Mouse (Mus musculus) macrophage (primary cell): ENCODE data around the gene Dusp15. TPM values are rescaled to one million over a fixed set of nuclear protein-coding genes. Genes with fewer than 3 reads are reported as not detected.
A peak's percentile ranks its signal among the peaks of the same experiment; 100 is the strongest.

Experiments
- H3K27ac ChIP-seq: fragments of 350-480 bp; formaldehyde crosslinking; 2 replicates; pipeline ENCODE4 v1.9.0; 2021
- H3K36me3 ChIP-seq: fragments of 350-480 bp; formaldehyde crosslinking; 2 replicates; pipeline ENCODE4 v1.9.0; 2021; ENCODE audit errors: inconsistent target
- H3K4me3 ChIP-seq: fragments of 350-480 bp; formaldehyde crosslinking; 2 replicates; pipeline ENCODE4 v1.9.0; 2021; ENCODE audit errors: inconsistent target
- H3K79me2 ChIP-seq: fragments of 350-480 bp; formaldehyde crosslinking; 2 replicates; pipeline ENCODE4 v1.9.0; 2021; ENCODE audit errors: inconsistent target
- WGBS: methylation state at CpG from one replicate; pipeline ENCODE4 v1.1.7; 2026; ENCODE audit warnings: inconsistent platforms; ENCODE audit not compliant: missing documents; 5-methylcytosine and 5-hydroxymethylcytosine counted together
- polyA plus RNA-seq: library from polyadenylated mRNA; stranded (reverse); fragments of 250-400 nt; gene quantifications from 3 replicates; pipeline ENCODE4 v1.2.4, GENCODE M21; 2018; ENCODE audit warnings: inconsistent platforms

Dusp15 gene
- polyA plus RNA-seq, 1 experiment from 2014 or later, result not detected

DNA sequence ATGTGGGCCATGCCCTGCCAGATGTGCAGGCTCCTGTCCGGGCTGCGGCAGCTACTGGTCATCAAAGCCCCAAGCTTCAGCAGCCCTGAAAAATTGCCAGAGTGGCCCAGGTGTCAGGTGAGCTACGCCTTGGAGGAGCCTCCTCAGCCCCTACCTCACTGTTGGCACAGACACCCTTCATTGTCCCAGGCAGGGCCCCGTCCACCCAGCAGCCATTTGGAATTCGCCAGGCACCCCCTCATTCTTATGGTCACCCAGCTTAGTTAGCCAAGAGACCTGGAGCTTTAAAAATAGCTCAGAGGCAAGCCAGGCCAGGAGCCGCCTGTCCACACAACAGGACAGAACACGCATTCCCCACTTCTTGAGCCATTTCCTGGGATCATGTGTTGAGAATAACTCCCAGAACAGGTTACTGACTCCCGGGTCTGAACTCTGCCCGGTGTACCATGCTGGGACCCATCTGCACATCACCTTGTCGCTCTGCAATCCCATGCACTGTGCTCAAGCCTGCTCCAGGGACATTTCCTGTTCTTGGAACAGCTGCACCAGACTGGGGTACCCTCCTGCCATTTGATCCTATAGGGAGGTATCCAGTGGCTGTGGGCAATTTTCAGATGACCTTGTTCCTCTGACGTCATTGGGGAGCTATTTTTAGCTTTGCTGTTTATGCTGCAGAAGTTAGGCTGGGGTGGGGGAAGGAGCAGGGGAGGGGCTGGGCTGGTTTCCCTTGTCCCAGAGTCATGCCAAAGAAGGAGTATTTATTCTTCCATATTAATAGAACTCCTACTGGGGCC lies 46.3 kb downstream of the Dusp15 start:
- Histone ChIP-seq H3K4me3 (no peak overlapping the region), H3K36me3 (no peaks in the 10 kb centered on the region), H3K79me2 (no peaks in the 10 kb centered on the region), H3K27ac (peak overlapping the region; percentile 85)
- 86% methylated on average over 11 of the region's 11 CpGs for WGBS

DNA sequence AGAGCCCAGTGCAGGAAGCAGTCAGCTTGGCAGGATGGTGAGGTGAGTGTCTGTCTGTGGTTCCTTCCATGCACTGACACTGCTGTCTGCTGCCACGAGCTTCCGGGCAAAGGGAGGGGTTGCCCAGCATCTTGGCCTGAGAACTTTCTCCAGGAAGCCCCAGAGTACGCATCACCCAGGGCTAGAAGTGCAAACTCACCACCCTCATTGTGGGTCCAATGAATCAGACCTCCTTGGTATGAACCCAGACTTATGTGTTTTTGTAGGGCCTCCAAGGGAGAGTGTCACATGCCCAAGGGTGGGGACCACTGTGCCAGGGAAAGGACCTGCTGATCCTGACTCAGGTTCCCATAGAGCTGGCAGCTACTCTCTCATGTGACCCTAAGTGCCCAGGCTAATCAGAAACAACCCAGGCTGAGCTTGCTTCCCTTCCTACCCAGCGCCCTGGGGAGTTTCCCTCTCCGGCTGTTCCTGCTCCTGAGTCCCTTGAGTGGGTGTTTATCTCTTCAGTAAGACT lies 47.3 kb downstream of the Dusp15 start:
- Histone ChIP-seq H3K4me3 (no peak overlapping the region), H3K36me3 (no peaks in the 10 kb centered on the region), H3K27ac (peak overlapping the region; percentile 85), H3K79me2 (no peaks in the 10 kb centered on the region)
- under 1% methylated on average over 5 of the region's 5 CpGs for WGBS

GRCm38 (mm10) chr2:152903586-152903985 lies 47.9 kb downstream of the Dusp15 start:
- Histone ChIP-seq H3K36me3 (no peaks in the 10 kb centered on the region), H3K27ac (peak overlapping the region; percentile 85)
- WGBS, result 59% methylated on average over 4 of the region's 4 CpGs

GRCm38 (mm10) chr2:152902658-152903057 lies 48.8 kb downstream of the Dusp15 start:
- no peaks in the 10 kb centered on the region for H3K79me2 ChIP-seq
- no peak overlapping the region for H3K27ac ChIP-seq
- H3K36me3 ChIP-seq, result no peaks in the 10 kb centered on the region
- WGBS, result 97% methylated on average over 3 of the region's 3 CpGs
- no peak overlapping the region for H3K4me3 ChIP-seq

More at GRCm38 (mm10) chr2:152903586-152903985, 47.9 kb downstream of the Dusp15 start:
- no peak overlapping the region for H3K4me3 ChIP-seq
- no peaks in the 10 kb centered on the region for H3K79me2 ChIP-seq

DNA sequence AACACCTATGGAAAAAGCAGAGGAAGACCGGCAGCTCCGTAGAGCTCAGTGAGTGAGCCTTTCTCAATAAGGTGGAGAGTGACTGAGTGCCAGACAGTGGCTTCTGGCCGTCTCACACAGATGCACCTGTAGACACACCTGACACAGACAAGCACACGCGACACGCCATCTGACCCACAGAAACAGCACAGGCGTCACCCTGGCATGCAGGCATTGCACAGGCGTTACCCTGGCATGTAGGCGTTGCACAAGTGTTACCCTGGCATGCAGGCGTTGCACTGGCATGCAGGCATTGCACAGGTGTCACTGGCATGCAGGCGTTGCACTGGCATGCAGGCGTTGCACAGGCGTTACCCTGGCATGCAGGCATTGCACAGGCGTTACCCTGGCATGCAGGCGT lies 50.2 kb downstream of the Dusp15 start:
- H3K36me3 ChIP-seq, result no peaks in the 10 kb centered on the region
- no peaks in the 10 kb centered on the region for H3K79me2 ChIP-seq
- no peak overlapping the region for H3K27ac ChIP-seq
- no peak overlapping the region for H3K4me3 ChIP-seq
- 96% methylated on average over 15 of the region's 15 CpGs for WGBS

DNA sequence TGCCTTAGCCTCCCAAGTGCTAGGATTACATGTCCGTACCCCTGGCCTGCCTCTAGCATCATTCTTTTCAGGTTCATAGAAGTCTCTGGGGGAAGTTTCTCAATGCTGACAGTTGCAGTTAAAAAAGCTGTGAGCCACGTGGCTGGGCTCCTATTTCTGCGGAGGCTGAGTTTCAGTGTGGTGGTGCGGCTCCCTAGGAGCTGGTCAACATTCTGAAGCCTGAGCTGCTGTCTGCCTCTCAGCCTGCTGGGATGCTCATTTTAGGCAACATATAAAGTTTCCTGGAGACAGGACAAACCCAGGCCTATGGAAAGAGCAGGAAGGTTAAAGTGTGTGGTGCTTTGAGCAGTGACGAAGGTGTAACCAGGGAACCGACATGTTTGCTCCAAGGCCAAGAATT lies 52.5 kb downstream of the Dusp15 start:
- 92% methylated on average over 6 of the region's 6 CpGs for WGBS
- no peak overlapping the region for H3K4me3 ChIP-seq
- H3K79me2 ChIP-seq, result no peaks in the 10 kb centered on the region
- no peaks in the 10 kb centered on the region for H3K36me3 ChIP-seq
- no peak overlapping the region for H3K27ac ChIP-seq

- Histone ChIP-seq H3K79me2 (no peaks in the 10 kb centered on the region), H3K36me3 (peaks cover 5% of the 10 kb centered on the region; the same call in 1 of the 2 replicates), H3K27ac (no peak overlapping the region), H3K4me3 (no peak overlapping the region)
- WGBS, result 84% methylated on average over 3 of the region's 3 CpGs
Observed at GRCm38 (mm10) chr2:152896926-152897325, 54.6 kb downstream of the Dusp15 start.

DNA sequence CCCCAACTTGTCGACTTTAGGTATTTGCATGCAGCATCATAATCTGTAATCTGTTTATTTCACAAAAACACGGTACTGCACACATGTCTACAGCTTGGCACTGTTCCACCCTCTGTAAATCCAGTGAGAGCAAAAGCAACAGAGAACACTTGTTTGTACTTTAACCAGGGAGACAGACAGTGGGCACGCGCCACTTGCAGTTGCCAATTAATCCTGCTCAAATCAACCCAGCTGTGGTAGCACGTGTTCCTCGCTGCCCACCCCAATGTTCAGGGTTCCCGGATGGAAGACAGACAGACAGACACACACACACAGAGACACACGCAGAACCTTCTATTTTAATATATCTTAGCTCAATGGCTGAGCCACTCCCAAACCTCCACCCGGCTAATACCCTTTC lies 55.7 kb downstream of the Dusp15 start:
- no peaks in the 10 kb centered on the region for H3K79me2 ChIP-seq
- peaks cover 8% of the 10 kb centered on the region; the same call in 1 of the 2 replicates for H3K36me3 ChIP-seq
- H3K4me3 ChIP-seq, result no peak overlapping the region
- WGBS, result 93% methylated on average over 9 of the region's 9 CpGs
- no peak overlapping the region for H3K27ac ChIP-seq

Other genes with a start within 250 kb of the Dusp15 start
- gene Id1, start 215.4 kb downstream of the Dusp15 start, polyA plus RNA-seq, result 0.27 to 88.3 TPM (median 0.39 TPM) in 3 replicates
- not detected in 3 replicates for gene Cox4i2, start 197.5 kb downstream of the Dusp15 start, polyA plus RNA-seq
- 38.6 to 159 TPM (median 48.4 TPM) in 3 replicates for gene Bcl2l1, start 120.0 kb downstream of the Dusp15 start, polyA plus RNA-seq
- gene Tpx2, start 103.7 kb downstream of the Dusp15 start, polyA plus RNA-seq, result 3.4 to 14.0 TPM (median 11.8 TPM) in 3 replicates
- not detected in 3 replicates for gene Mylk2, start 40.3 kb downstream of the Dusp15 start, polyA plus RNA-seq
- not detected in 3 replicates for gene Foxs1, start 18.5 kb downstream of the Dusp15 start, polyA plus RNA-seq
- gene Ttll9, start 10.8 kb upstream of the Dusp15 start, polyA plus RNA-seq, result not detected in 3 replicates
- gene Pdrg1, start 63.7 kb upstream of the Dusp15 start, polyA plus RNA-seq, result 63.1 to 112 TPM (median 75.8 TPM) in 3 replicates
- not detected in 3 replicates for gene Xkr7, start 80.2 kb upstream of the Dusp15 start, polyA plus RNA-seq
- not detected in 3 replicates for gene Ccm2l, start 114.3 kb upstream of the Dusp15 start, polyA plus RNA-seq
- 79.1 to 116 TPM (median 113 TPM) in 3 replicates for gene Hck, start 156.8 kb upstream of the Dusp15 start, polyA plus RNA-seq
- 93.5 to 244 TPM (median 125 TPM) in 3 replicates for gene Tm9sf4, start 209.6 kb upstream of the Dusp15 start, polyA plus RNA-seq